Mouse (Mus musculus) kidney, postnatal 36 days (tissue): ENCODE measurements at regions not wholly inside any gene's neighbourhood (a gene's known extent, or its start where the extent isn't known, plus 50 kb on each side); places are given as distances from the start of the nearest gene placed in this dataset.

Experiments
- DNase-seq, 2 experiments: peaks; one replicate each; pipeline ENCODE4 v3.0.0; 2021 to 2022; ENCODE audit warnings: mixed read lengths in 2 of 2

DNA sequence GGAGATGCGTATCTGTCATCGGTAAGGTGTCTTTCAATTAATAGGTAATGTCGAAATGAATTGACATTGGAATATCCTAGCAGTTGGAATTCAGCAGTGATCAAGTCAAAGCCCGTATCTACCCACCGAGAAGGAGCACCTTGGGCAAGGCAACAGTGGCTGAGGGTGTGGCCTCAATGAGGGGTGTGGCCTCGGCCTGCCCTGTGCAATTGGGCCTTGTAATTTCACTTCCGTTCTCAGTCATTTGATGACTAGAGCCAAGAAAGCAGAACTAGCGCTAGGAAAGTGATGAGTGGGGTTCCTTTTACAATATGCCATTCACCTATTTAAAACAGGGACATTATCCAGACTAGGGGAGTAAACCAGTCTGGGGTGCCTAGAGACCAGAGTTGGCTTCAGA is 77.6 kb downstream of the Elovl4 start:
- DNase-seq, result no peak

DNA sequence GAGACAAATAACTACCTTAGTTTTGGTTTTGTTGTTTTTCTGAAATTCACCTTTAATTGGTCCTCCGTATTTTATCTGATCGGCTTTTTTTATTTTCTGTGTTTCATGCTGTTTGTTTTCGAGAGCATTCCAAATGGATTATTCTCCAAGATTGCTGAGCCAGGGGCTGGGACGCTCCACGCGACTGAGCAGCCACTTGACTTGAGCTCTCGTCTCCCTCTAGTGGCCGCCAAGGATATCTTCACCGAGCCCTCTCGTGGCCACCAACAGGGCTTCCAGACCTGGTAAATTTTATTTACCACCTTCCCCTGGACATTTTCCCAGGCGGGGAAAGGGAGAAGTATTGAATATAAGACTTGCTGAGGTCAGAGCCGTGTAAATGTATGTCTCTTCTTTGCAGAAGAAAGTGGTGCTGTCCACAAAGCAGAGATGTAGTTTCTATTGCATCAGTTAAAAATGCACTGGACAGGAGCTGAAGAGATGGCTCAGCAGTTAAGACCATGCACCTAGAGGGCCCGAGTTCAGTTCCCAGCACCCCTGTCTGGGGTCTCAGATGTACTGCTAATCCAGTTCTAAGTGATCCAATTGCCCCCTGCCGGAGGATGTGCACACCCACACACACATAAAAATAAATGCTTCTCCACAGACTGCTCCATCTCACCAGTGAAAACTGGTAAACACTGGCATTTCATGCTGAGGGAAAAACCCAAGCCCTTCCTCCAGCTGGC is 78.5 kb downstream of the Elovl4 start:
- DNase-seq, result peak; percentile 64 to 84

DNA sequence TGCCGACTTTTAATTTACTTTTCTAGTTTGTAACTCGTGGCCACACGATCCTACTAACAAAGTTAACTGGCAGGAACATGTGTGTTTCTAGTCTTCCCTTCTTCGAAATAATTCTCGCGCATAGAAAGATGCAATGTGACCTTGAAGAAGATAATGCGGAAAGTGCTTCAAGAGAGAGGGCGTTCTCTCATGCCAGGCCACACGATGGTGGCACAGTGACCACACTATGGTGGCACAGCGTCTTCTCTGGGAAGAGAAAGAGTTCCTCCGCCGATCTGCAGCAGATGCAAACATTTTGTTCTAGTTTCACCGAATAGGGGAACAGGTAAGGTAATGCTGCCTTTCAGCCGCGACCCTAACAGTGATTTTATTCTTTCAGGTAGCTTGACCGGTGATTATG is 79.1 kb downstream of the Elovl4 start:
- DNase-seq, result no peak

DNA sequence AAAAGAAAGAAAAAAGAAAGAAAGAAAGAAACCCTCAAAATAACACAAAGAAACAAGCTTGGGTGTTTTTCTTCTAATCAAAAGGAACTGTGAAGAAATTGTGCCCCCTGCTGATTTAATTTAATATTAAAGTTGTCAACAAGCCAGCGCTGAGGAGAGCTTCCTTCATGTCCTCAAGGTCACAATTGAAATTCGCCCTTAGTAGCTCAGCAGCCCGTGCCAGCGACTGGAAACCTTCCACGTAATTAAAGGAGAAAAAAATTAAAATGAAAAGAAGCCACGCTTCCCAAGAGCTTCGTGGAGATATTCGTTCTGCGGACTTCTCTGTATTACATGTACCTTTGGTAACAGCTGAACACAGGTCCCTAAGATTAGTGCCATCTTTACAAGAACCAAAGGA is 80.0 kb downstream of the Elovl4 start:
- peak; percentile 48 to 55 for DNase-seq

DNA sequence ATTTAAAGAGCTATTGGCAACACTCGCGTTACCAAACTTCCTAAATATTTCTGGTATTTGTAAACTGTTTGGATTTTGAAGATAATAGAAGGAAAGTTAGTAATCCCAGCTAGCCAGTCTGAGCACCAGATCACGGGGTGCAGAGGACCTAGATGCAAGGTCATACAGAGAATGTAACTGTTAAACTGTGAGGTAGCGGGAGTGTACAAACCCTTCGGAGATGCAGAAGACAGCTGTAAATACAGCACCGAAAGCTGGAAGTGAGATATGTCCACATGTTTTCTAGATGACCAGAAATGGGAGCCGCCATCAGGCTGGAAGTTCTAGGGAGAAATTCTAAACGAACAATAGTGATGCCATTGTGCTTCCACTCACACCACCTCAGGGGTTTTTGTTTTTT is 80.5 kb downstream of the Elovl4 start:
- DNase-seq, result peak in 1 of 2 experiments; percentile 2

DNA sequence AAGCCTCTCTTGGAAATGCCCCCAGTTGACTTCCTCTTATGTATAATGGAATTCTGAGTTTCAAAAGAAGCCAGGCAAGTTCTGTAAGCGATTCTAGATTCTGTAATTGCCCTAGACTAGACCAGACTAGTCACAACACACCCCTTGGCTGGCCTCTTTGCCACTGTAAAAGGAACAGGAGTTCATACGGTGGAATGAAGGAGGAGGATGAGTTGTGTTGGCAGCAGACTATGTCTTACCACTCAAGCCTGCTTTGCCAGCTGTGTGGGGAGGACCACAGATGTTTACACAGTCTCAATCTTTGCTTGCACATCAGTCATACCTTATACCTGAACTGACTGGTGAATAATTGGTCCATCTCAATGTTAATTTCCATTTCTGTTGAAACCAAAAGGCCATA is 85.1 kb downstream of the Elovl4 start:
- DNase-seq, result peak in 1 of 2 experiments; percentile 4

DNA sequence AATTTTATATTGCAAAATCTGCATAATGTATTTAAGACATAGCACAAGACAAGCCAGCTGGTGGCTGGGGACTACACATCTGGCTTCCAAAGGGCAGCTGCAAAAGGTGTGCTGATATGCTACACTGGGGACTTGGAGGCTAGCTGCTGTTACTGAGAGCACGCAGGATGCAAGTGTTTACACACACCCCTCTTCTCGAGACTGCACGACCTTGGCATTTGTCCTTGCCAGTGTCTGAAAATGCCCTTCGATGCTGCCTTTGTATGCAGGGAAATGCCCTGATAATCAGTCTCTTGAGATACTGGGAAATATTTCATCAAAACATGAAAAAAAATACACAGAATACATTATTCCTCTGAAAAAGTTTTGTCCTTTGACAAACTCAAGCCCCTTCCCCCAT is 86.3 kb downstream of the Elovl4 start:
- DNase-seq, result no peak

DNA sequence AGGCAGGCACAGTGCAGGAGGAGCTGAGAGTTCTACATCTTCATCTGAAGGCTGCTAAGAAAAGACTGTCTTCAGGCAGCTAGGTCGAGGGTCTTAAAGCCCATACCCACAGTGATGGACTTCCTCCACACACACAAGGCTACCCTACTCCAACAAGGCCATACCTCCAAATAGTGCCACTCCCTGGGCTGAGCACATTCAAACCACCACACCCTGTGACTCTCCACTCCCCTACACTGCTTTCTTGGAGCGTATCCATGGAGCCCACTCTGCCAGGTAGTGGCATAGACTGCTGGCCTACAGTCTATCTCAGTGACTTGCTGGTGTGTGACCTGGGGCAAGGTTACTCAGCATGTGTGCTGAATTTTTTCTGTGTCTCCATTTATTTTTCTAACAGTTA is 88.0 kb downstream of the Elovl4 start:
- peak; percentile 19 to 21 for DNase-seq

DNA sequence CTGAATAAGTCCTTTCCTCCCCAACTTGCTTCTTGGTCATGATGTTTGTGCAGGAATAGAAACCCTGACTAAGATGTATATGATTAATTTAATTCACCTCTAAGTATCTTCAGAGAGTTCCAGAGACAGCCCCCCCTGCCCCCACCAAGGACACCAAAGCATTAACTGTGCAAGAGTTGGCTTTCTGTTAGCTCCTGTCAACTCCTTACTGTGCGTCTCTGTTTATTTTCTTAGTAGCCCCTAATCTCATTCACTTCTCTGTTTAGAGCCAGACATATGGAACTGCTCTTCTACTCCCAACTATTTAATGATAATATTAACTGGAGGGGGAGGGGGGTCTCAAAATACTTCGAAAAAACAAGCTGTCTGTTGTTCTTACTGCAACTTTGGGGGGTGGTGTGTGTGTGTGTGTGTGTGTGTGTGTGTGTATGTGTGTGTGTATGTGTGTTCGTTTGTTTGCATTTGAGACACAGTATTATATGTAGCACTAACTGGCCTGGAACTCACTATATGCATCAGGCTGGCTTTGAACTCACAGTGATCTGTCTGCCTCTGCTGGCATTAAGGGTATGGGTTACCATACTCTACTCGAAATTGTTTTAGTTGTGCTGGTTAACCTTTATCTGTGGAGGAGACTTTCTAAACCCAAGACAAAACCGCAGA is 89.8 kb downstream of the Elovl4 start:
- no peak for DNase-seq

DNA sequence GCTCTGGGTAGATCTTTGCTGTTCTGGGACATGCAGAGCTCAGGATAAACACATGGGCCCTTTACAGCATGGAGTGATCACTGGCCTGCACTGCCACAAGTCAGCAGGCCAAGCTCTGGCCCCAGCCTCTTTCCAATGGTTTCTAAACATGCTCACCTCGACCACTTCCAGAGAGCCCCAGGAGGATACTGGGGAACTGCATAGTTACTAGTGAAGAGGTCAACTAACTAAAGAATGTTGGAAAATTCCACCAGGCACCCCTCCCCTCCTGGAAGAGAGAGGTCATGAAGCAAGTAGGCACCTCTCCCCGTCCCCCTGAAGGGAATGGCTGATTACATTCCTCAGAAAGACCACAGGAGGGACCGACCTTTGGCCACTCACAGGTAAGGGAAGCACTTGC is 98.7 kb downstream of the Elovl4 start:
- no peak for DNase-seq

DNA sequence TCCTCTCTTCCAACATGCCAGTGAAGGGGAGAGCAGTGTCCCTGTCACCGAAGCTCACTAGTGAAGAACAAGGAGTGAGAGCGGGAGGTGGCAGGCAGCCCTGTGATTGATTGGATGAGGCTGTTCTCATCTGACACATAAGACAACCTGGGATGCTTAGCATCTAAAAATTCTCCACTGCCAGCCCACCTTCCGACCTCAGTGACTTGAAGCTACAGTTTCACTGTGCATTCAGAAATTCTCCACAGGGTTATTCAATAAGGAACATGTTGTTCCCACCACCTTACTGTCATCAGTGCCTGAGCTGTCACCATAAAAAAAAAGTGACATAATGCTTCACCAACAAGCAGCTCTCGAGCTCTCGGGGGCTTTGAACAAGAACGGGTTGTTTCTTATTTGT is 100.0 kb downstream of the Elovl4 start:
- no peak for DNase-seq

DNA sequence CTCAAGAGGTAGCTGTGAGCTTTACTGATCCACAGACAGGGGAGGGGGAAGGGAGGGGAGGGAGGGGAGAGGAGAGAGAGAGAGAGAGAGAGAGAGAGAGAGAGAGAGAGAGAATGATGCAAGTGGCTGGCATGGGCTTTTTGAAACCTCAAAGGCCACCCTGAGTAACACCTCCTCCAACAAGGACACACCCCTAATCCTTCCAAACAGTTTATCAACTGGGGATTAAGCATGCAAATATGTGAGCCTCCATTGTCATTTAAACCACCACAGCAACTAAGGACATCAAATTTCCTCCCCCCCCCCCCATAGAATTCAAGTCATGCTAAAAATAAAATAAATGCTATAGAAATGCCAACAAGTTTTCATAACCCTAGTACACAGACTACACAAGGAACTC is 101.9 kb downstream of the Elovl4 start:
- DNase-seq, result no peak

DNA sequence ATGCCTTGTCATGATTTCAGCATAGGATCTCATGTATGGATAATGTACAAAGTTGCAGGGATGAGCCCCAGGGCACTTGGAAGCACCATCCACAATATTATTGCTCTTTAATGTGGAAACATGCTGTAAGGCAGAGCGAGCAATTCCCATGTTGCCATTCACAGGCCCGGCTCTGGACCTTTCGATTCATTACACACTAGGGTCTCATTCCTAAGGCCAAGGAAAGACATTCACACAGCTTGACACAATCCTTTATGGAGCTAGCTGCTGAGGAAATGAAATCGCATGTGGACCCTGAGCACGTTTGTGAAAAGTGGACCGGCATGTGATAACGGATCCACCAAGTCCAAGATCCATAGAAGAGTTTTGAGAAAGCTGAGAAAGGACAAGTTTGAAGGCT is 105.2 kb downstream of the Elovl4 start:
- DNase-seq, result no peak

DNA sequence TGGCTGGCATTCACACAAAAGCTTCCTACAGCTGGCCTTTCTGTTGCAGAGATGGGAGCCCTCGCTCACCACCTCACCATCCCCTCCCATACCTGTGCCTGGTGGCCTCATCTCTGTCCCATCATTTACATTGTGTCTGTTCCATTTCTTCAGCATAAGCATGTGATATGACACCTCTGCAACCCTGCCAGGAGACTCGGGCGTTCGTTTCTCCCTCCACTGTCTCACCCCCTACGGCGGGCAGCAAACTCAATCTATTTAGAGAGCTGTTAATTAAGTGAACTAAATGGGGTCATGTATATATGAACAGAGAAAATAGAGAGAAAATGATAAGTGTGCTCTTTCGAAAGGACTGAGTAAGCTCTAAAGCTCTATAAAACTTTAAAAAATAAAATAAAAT is 106.0 kb downstream of the Elovl4 start:
- DNase-seq, result no peak

DNA sequence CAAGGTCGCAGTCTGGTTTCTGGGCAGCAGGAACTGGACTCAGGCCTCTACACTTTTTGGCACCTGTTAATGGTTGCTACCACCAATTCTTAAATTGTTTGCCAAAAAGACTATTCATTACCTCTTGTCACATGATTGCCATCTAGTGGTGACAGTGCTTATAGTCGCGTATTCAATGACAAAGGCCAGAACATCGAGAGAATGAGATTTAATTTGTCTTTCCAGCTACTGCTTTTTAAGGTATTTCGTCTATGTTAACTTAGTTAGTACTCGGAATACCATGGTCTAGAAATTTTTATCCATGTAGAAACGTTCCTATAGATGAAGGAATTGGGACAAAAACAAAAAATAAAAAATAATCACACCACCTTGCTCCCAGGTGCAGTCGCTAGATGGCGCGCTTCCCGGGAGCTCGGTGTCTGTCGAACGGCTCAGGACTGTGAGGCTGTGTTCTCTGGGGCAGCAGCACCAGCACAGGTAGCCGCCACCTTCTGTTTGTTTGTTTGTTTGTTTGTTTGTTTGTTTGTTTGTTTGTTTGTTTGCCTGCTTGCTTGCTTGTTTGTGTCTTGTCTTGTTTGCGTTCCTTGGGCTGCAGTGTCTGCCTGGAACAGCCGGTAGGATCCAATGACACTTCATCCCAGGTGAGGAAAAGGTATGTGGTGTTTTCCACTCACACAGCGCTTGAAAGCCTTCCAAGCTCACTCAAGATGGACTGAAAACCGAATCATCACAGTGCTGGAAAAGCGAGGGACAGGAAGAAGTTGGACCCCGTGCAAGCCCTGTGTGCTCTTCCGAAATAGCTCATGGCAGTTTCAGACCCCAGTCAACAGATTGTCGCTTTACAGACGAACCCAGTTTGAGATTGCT is 114.5 kb downstream of the Elovl4 start:
- DNase-seq, result peak; percentile 76 to 85
